Mouse (Mus musculus) brain, embryonic 14.5 days (tissue): ENCODE results near the gene Mgat4c.

ENCODE experiments used
- CTCF ChIP-seq: fragments of 200-500 bp; IDR thresholded peaks from 2 replicates; pipeline ENCODE4 v1.5.1; 2012; ENCODE audit warnings: inconsistent platforms, mild to moderate bottlenecking, moderate library complexity, borderline replicate concordance; ENCODE audit not compliant: insufficient read depth, insufficient read length; ENCODE audit errors: extremely low read depth
- POLR2A ChIP-seq: fragments of 200-500 bp; IDR thresholded peaks from 2 replicates; pipeline ENCODE4 v1.6.1; 2012; ENCODE audit warnings: mild to moderate bottlenecking, inconsistent platforms, borderline replicate concordance; ENCODE audit not compliant: poor library complexity, insufficient read depth, insufficient read length, severe bottlenecking; ENCODE audit errors: extremely low read depth

DNA sequence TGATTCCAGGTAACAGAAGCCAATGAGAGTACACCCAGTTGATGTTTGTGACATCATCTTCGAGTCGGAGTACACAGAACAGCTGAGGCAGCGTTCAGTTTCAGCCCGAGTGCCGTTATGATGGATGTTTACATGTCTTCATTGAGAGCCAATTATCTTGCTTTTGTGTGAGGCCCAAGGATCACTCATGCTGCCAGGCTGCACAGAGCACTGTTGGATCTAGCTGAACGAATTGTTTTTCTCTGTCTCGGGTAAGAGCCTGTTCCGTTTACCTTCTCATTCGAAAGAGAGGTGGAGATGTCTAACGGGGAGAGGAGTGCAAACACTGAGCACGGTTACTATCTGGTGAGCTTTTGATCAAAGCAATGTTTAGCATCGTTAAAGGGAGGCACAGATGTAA lies 477.5 kb downstream of the Mgat4c start:
- TF ChIP-seq POLR2A (no peak), CTCF (no peak)
